Mouse (Mus musculus) megakaryocyte, embryonic 14.5 days (primary cell): ENCODE data around the gene Insig1.

Experiments
- FLI1 ChIP-seq: IDR thresholded peaks from 2 replicates; pipeline ENCODE4 v1.6.1; 2012; ENCODE audit warnings: low read length, inconsistent platforms, mixed read lengths
- GATA1 ChIP-seq: IDR thresholded peaks from 3 replicates; pipeline ENCODE4 v1.6.1; 2012; ENCODE audit warnings: mixed read lengths, low read length, inconsistent platforms, borderline replicate concordance

DNA sequence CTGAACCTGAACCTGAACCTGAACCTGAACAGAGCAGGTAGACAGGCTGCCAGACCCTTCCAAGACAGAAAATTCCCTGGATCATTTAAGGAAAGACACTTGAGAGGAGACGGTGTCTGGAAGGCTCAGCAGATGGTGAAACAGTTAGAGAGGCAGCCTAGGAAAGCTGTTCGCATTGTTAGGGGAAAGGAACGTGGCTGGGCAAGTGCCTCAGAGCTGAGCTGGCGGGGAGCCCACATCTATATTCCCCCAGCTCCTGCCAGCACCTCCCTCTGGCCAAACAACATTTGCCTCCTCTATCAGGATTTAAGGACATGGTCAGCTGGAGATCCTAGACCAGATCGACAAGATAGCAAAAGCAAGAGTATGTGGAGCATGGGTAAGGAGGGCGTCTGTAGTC lies 10.2 kb upstream of the Insig1 start:
- no peak for TF ChIP-seq GATA1
- no peak for TF ChIP-seq FLI1
